Mouse (Mus musculus) neural tube, postnatal 0 days (tissue): Measurements from ENCODE around the gene Dcbld1. TPM values are rescaled to one million over a fixed set of nuclear protein-coding genes. Genes with fewer than 3 reads are reported as not detected.

Experiments used
- polyA plus RNA-seq: library from polyadenylated mRNA; unstranded; fragments of >200 nt; fragmentation: Nextera tagmentation; extraction: Ambion mirVana; gene quantifications from 2 replicates; pipeline ENCODE4 v1.2.1, GENCODE M21; 2015

The Dcbld1 gene
- polyA plus RNA-seq: 19.9 and 21.9 TPM in 2 replicates

DNA sequence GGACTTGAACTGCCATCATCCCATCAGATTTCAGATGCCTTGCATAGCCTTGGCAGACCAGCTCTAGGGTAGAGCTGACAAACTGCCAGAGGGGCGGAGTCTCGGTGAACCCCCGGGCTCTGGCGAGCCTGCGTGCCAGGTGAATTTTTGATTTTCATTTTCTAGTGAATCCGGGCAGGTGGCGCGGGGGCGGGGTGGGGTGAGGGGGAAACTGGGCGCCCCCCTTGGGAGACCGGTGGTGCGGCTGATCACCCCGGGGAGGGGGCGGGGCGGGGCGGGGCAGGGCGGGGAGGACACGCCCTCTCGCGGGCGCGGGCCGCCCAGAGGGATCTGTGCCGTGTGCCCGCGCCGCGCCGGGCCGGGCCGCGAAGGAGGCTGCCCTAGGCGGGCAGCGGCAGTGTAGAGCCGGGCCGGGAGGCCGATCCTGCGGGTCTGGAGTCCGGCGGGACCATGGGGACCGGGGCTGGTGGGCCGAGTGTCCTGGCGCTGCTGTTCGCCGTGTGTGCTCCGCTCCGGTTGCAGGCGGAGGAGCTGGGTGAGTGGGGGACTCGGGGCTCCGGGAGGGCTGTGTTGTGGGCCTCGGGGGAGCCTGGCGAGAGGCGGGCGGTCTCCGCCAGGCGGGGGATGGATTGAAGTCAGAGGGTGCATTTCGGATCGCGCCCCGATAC lies at the start of gene Dcbld1:
Gene Dcbld1 (plus strand): TSS at position 319 of the 668 bp plus-strand sequence.

DNA sequence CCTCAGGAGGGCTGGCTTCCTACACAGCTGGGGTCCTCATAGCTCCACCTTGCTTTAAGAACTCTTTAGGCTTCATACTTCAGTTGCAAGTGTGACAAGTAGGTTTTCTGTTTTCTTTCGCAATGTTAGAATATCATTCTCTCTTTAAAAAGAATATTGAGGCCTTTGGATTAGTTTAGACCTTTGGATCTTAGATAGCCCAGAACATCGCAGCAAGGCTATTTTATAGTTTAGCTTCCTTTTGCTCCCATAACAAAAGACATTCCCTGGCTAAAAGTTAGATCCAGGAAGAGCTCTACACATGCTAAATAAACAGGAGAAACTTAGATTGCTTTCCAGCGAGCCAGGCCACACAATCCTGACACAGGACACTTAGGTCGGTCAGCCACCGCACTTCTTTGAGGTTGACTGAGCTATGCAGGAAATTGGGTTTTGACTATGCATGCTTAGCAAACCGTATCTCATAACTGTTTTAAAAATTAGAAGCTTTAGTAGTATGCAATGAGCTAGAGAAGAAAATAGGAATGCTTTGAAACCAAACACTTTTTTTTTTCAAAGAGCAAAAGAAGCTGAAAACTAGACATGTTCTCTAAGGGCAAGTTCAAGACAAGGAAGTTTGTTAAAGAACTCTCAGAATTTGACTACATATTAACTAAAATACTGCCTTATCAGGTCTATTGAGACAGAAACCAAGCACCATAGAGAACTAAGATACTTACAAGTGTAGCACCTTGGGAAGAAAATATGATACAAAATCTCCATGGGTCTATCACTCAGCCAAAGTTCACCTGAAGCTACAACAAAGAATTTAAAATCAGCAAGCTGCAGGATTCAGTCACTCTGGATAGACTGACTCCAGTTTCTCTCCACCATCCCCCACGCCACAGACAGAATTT lies 38.2 kb upstream of the Dcbld1 start, which contains the start of gene Ros1:
Gene Ros1 (minus strand): TSS at position 288 of the 896 bp plus-strand sequence.

DNA sequence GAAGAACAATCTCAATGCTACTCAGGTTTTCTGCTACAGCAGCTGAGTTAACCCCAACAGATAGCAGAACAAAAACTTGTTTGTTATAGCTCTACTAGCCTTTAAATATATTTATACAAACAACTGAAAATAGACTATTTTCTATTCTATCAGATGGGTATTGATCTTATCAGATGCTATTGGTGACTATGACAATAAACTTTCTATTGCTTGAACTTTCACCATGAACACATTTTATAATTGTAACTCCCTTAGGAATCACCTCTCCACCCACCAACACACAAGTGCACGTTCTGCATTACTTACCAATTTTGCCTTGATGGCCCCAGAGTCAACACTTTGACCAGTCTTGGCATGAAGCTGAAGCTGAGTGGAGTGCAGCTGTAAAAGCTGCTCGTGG lies 125.0 kb downstream of the Dcbld1 start, which contains the start of gene Gm26741:
Gene Gm26741 (plus strand): TSS at position 301 of the 400 bp plus-strand sequence.

Other genes with a start within 250 kb of the Dcbld1 start
- gene Vgll2, start 211.1 kb upstream of the Dcbld1 start, polyA plus RNA-seq: 0.21 TPM in 1 of 2 replicates, not detected in the other
- gene Ros1, start 38.4 kb upstream of the Dcbld1 start, polyA plus RNA-seq: not detected in 2 replicates
- not detected in 2 replicates for gene Gm26741, start 125.1 kb downstream of the Dcbld1 start, polyA plus RNA-seq
- 30.8 and 33.5 TPM in 2 replicates for gene Gopc, start 148.5 kb downstream of the Dcbld1 start, polyA plus RNA-seq
- gene Nepn, start 155.4 kb downstream of the Dcbld1 start, polyA plus RNA-seq: not detected in 2 replicates
- 21.8 and 22.1 TPM in 2 replicates for gene Nus1, start 183.9 kb downstream of the Dcbld1 start, polyA plus RNA-seq